Mouse (Mus musculus): ENCODE data around the gene Med14.

The Med14 gene

DNA sequence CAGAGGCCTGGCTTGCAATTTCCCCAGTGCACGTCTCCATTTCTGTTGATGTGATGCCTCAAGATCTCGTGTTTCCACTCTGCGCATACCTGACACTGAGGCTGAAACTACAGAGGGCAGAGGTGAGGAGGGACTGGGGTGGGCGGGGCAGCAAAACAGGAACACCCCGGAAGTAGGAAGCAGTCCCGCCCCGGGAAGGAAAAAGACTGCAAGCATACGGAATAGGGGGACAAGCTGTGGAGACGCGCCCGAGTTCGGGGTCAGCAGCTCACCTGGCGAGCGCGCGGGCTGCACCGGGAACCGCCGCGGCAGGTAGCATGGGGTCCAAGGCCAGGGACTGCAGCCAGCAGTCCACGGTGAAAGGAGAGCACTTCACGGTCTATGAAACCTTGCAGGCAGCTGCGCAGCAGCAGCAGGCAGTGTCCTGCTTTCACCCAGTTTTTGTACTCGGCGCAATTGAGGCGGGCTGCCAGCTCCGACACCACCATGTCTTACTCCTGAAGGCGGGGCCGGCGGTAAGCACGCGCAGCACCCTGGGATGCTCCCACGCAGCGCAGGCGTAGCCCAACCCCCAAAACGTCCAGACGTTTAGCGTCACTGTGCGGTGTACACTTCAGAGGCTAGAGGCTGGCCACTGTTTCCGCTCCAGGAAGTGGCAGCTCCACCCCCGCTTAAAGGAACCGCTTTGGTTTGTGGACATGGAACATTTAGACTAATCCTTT lies 88.7 kb downstream of the Med14 start, which contains the start of gene 1810030O07Rik:
Gene 1810030O07Rik, minus strand, starts transcription at position 615 of the 722 bp plus-strand sequence.
- peak; percentile 97 for DNase-seq (ENCODE audit: low read depth, low spot score)

DNA sequence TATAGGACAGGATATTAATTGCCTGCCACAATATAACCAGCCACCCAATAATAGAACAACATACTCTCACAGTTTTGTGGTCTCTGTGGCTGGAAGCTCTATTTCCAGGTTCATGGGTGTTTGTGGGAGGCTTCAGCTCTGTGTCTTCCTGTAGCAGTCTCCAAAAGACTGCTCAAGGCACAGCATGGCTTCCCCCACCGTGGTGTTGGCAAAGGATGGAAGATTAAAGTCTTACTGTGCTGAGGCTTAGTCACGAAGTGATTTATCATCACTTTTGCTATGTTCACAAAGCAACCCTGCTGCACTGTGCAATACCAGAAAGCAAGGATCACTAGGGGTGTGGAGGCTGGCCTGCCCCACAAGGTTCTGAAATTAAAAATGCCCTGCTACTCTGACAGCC lies 108.0 kb downstream of the Med14 start:
- DNase-seq (ENCODE audit: low read depth, low spot score): peak; percentile 76

DNA sequence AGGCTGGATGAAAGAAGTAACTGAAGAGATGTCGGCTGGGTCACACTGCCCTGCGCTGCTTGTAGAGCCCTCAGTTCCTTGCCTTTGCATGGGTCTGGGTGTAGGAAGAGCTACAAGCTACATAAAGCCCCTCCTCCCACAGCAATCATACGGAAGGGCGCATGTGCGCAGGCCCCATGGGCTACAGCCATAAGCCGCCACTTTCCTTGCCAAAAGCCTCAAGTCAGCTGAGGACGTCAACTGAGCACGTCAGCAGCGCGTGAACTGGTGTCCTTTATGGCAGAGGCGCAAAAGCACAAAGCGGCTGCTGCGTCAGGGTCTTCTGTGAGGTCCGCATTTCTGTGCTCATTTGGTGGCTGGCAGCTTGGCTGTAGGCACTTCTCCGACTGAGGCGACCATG lies 110.0 kb downstream of the Med14 start:
- DNase-seq (ENCODE audit: low read depth, low spot score): no peak

DNA sequence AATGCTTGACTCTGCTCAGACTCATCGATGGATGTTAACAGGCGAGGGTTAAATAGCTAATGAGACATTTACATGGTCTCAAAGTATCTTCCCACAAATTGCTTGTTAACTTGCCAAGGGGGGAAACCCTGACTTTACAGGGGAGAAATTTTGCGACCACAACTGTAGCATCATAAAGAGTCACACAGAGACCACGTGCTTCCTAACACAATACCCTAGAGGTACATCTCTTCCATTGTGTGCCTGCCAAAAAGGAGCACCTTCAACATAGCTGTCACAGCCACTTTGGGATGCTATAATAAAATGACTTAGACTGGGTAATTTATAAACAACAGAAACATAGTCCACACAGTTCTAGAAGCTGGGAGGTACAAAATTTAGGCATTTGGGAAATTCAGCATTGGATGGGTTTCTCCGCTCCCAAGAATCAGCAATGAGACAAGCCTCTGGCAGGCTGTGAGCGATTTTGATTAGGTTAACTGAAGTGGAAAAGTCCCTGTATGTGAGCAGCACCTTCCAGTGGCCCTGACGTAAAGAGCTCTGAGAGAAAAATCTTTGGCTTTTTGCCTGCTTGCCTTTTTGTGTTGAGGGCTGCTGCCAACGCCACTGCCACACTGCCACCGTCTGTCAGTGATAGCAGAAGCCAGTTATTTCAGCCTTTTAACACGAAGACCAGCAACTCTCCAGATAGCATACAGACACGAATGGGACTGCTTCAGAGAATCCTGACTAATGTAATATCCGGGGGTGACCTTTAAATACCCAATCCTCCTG lies 116.2 kb downstream of the Med14 start:
- peak; percentile 90 for DNase-seq (ENCODE audit: low read depth, low spot score)

DNA sequence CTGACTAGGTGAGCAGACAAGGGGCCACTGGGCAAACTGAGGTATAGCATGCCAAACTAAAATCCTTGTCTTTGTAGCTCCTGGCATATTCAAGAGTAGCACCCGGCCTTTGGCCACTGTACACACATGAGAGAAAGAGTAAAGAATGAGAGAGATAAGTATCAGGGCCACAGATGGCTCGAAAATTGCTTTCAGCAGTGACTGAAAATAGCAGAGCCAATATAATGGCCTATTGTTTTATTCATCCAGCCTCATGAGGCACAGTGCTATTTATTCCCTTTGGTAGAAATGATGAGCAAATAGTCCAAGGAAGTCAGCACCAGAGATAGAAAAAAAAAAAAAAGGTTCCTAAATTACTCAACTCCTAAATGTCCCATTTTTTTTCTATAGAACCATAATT lies 116.9 kb downstream of the Med14 start:
- peak; percentile 53 for DNase-seq (ENCODE audit: low read depth, low spot score)
